Mouse (Mus musculus) WW6 (cell line): ENCODE results near the gene Lhcgr.

Experiments
- DNase-seq: peaks from one replicate; pipeline ENCODE4 v3.0.0-alpha.2; 2013; ENCODE audit warnings: low read depth, low spot score

Gene Lhcgr

DNA sequence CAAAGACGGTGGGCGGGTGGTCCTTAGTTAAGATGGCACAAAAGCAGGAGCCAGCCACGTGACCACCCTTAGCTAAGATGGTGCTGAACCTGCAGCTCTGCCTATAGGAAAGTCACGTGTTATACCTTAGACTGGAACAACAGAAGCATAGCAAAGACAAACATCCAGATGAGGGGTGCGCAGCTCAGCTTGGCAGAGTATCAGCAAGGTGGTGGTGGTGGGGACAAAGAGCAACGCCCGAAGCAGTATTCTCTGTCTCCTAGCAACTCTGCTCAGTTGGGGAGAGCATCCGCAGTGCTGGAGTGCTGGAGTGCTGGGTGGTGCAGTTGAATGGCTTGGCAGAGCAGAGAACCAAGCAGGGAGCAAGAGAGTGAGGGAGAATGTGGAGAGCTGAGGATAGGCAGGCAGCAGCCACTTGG lies 85.5 kb downstream of the Lhcgr start:
- DNase-seq: peak; percentile 26

DNA sequence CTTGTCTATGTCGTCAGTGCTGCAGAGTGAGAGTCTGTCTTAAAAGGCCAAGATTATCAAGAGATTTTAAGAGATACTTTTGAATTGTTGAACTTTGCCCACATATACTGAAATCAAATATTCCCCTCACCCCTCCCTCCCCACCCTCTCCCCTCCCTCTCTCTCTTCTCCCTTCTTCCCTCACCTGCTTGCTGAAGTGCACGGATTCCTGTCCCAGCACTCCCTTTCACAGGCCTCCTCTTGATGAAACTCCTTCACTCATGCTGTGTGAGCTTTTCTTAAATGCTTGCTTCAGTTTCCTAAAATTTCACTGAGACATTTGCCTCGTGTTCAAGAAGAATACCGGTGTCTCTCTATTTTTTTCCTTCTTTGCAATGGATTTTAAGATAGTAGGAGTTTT lies 88.7 kb downstream of the Lhcgr start:
- DNase-seq: no peak

DNA sequence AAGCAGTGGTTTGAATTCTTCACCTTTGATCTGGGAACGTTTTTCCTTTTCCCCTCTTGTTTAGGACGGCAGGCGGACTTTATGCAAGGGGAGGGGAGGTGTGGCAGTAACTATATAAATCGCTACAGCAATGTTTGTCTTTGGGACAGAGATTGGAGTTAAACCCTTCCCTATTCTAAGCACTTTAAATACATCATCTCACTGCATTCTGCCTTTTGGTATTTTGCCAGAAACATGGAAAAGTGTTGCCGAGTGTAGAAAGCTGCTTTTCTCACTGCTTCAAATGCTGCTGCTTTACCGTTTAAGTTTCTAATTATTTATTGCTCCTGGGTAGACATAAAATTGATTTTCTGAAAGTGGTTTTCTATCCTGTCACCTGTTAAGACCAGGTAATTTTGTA lies 89.4 kb downstream of the Lhcgr start:
- no peak for DNase-seq

DNA sequence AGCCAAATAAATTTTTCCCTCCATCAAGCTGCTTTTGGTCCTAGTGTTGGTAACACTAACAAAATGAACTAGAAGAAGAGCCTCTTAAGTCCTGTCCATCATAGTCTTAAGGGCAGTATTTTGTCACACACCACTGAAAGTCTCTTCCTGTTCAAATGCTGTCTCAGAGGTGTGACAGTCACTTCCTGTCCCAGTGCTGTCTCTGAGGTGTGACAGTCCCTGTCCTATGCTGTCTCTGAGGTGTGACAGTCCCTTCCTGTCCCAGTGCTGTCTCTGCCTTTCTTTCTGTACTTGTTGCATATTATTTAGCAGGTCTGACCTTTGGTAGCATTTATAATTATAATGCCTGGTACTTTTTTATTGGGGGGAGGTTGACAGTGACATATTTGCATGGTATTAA lies 90.9 kb downstream of the Lhcgr start:
- no peak for DNase-seq

DNA sequence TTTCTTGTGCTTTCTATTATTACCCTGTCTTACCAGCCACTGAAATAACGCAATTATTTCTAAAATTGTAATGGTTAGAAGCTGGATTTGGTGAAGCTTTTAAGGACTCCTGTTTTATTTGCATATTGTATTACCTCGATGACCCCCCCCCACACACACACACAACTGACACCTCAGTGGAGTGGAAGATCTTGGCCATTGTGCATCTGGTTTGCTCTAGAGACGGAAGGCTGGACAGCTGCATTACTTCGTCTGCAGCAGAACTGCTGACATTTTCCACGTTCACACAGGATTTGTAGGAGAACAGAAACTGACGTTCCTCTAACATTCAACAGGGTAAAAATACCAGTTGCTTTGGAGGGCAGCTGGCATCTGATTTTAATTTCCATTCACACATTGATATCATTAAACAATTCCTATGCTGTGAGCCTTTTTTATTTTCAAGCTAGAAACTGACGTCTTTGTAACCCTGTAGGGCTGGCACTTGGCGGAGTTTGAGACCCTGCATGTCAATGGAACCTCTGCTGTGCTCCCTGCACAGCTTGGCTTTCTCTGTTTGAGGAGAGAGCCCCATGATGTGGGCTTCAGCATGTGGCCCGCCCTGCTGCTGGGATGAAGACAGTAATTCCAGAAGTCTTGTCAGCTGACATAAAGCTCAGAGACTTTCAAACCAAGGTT lies 95.0 kb downstream of the Lhcgr start:
- DNase-seq: no peak

DNA sequence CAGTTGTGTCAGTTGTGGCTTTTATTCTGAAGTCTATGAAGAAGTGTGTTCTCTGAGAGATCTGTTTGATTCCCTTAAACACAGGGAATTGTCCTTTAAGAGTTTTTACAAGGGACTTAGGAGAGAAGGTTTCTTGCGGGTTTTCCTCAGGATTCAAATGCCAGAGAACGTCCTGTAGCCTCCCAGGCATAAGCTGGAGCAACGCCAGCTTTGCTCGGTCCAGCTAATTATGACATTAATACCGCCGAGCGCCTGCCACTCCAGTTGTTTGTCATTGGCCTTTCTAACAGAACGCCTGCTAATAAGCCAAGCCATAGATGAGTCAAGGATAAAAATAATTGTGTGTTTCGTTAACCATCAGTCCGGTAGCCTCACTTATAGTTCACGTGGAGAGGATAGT lies 103.6 kb downstream of the Lhcgr start:
- no peak for DNase-seq

DNA sequence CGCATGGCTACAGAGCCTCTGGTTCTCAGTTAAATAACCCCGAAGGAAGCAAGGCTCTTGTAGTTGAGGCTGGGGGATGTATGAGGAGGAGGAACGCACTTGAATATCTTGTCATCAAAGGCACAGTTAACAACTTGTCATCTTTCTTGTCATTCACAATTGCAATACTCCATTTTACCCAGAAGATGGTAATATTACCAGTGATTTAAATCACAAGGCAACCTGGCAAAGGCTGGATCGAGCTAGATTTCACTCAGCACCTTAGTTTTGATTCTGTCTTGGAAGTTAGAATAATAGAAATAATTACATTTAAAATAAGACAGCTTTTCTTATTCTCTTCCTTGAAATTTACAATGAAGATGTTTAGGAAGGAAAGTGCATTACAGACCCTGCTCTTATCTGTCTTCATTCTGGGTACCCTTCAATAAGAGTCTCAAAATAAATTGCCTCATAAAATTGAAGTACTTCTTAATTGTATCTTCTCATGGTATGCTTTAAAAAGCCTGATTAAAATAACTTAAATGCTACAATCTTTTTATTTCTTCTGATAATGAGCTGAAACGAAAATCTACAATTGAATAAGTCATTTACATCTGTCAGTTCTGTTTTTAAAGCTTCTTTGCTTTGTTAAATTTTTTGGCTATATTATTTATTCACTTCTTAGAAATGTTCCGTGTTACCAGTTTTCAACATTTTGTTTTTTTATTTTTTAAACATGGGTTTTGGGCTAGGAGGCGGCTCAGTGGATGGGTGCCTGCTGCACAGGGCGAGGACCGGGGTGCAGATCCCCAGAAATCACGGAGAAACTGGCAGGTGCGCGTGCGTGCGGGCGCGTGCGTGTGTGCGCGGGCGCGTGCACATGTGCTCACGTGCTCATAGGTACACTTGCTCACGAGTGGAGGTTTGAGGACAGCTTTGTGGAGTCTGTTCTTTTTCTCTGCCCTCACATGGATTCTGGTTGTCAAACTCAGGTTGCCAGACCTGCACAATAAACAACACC lies 116.2 kb downstream of the Lhcgr start:
- DNase-seq: no peak

DNA sequence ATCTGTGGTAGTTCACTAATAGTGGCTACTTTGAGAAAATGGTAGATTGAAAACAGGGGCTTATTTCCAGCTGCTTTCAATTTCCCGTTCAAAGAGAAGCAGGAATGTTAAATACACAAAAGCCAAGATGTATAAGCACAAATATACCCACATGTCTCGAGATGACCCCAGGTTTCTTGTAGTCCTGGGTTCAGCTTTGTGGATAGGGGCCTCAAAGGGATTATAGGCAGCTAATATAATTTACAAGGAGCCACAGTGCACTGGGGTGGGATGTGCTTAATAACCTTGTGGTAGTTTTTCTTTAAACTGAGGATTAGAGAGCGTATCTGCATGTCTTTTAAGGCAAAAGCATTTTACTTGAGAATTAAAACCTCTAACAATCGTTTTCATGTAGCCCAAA lies 121.0 kb downstream of the Lhcgr start:
- no peak for DNase-seq

DNA sequence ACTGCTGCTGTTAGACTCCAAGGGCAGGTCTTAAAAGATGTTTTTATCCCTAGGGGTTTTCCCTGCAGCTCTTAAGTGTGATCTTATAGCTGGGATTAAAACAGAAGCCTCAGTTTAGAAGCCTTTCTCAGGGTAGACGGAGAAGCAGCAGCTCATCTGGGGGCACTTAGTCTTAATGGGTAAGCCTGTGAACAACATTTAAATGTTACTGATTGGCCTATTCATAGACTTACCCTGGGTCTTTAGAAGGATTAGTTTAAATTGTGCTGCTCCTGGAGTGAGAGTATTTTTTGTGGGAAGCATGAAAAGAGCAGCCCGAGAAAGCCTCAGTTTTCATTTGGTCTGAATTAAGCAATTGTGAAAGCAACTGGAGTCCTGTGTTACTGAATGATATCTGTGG lies 121.9 kb downstream of the Lhcgr start:
- no peak for DNase-seq

DNA sequence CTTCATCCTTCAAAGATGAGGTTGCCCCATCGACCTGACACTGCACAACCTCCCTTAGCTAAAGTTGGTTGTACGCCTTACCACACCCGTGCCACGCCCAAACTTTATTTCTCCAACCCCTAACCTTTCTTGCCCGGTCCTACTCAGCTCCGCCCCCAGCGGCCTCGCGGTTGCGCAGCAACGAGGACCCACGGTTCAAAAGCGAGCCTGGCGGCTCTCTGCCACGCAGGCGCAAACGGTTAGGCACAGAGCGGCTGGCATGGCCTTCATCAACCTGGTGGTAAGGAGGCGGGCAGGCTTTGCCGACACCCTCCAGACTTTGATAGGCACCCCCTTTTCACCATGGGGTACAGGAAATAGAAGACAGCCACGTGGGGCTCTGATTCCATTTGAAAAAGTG lies 123.3 kb downstream of the Lhcgr start, which contains the start of gene Gtf2a1l:
Gtf2a1l (plus strand) TSS at position 209 of the 400 bp plus-strand sequence.
- peak; percentile 40 for DNase-seq
